Mouse (Mus musculus): ENCODE measurements around the gene Khdc1b. TPM values are rescaled to one million over a fixed set of nuclear protein-coding genes. Genes with fewer than 3 reads are reported as not detected.
"Not testable (repeated sequence)": the region's sequence is repeated elsewhere in the genome, so short reads cannot be mapped to it uniquely, and the experiment has no call there.

The Khdc1b gene
- not detected in 2 replicates for polyA plus RNA-seq (2012; rRNA removed)

DNA sequence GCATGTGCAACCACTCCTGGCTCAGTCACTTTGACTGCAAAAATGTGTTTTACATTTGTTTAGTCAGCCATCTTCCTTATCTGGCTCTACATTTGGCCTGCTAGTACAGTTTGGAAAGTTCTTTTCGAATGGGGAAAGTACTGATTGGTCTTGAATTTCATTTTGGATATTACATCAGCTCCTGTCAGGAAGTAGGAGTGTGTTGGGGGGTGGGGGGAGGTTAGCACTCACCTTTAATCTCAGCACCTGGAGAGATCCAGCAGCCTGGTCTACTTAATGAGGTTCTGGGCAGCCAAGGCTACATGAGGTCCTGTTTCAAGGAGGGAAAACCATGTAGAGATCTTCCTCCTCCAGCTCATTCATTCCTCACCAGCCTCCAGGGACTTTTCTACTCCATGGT lies at the start of gene Khdc1b:
Khdc1b (plus strand) TSS at position 301 of the 400 bp plus-strand sequence.
- DNase-seq (ENCODE audit: extremely low spot score in 1 of 2, low spot score in 1 of 2), result no peak

DNA sequence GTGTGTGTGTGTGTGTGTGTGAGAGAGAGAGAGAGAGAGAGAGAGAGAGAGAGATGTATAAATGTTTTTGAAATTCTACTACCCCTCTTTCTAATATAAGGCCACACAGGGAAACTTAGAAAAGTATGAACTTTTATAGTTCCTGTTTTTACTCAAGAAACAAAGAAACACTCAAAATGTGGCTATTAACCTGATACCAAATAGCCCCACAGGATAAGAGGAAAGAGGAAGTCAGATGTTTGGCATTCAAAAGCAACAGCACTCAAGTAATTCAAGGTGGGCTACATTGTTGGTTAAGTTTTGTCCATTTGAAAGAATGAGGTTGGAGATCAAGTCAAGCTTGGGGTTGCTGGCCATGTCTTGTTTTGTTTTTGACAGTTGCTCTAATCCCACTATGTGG lies 47.5 kb upstream of the Khdc1b start:
- DNase-seq (ENCODE audit: extremely low spot score in 1 of 2, low spot score in 1 of 2), result no peak

DNA sequence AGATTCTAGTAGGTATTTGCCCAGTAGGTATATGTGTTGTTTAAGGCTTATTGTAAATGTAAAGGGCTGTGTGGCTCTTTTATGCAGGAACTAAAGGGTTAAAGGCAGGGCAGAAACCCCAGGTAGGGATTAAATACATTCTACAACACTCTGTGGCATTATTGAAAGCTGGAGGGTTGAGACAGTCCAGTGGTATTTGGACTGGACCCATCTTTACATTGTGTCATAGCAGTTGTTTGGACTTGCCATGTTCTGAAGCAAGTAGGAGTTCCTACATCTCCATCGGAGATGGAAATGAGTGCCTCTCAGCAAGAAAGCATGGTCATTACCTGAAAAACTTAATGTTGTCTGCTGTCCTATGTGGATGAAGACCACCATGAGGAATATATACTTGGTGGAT lies 42.6 kb upstream of the Khdc1b start:
- DNase-seq (ENCODE audit: extremely low spot score in 1 of 2, low spot score in 1 of 2), result no peak

DNA sequence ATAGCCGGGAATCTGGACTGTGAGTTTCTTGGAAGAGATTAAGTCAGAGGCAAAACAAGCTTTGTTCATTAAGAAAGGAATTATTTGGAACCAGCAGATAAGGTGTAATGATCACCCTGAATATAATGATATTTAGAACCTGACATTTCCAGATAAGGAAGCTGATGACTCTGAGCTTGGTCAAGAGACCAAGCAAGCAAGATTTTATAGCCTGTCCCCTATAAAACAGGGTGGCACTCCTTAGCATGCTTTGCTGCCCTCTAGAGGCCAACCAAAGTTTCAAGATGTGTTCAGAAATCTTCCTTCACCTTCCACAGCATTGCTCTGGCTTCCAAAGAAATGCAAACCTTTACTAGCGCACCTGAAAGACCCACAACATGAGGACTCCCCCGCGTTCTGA lies 39.1 kb upstream of the Khdc1b start:
- peak; percentile 7 to 76 for DNase-seq (ENCODE audit: extremely low spot score in 1 of 2, low spot score in 1 of 2)

DNA sequence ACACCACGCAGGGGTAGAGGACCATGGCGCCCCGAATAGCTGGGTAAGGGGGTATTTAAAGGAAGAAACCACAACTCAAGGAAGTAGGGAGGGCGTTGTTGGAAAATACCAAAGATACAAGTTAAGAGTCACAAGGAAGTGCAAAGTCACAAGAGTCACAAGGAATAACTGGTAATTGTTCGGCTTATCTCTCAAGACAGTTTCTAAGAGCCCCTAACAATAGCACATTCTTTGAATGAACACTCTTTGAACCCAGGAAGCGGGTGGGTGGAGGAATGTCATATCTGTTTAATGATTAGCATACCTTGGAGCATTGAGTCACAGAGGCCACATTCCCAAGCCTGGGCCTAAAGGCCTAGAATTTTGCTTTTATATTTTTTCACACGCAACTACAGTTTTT lies 38.6 kb upstream of the Khdc1b start:
- DNase-seq (ENCODE audit: extremely low spot score in 1 of 2, low spot score in 1 of 2), result not testable (repeated sequence)

DNA sequence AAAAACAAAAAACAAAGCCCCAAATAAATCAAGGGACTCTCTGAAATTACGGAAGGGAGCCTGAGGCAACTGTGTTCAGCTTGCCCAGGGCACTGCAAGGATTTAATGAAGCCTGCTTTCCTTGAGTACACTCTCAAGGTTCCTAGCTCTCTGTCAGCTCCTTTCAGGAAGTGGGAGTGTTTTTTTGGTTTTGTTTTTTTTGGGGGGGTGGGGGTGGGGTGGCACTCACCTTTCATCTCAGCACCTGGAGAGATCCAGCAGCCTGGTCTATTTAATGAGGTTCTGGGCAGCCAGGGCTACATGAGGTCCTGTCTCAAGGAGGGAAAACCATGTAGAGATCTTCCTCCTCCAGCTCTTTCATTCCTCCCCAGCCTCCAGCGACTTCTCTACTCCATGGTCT lies 34.0 kb upstream of the Khdc1b start, which contains the start of gene Khdc1a:
Khdc1a (plus strand) TSS at position 301 of the 400 bp plus-strand sequence.
- DNase-seq (ENCODE audit: extremely low spot score in 1 of 2, low spot score in 1 of 2), result no peak

DNA sequence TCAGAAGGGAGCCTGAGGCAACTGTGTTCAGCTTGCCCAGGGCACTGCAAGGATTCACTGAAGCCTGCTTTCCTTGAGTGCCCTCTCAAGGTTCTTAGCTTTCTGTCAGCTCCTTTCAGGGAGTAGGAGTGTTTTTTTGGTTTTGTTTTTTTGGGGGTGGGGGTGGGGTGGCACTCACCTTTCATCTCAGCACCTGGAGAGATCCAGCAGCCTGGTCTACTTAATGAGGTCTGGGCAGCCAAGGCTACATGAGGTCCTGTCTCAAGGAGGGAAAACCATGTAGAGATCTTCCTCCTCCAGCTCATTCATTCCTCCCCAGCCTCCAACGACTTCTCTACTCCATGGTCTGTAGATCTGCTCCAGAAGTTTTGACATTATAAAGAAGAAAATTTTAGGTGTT lies 15.3 kb upstream of the Khdc1b start, which contains the start of gene Khdc1c:
Khdc1c (plus strand) TSS at position 301 of the 400 bp plus-strand sequence.
- not testable (repeated sequence) for DNase-seq (ENCODE audit: extremely low spot score in 1 of 2, low spot score in 1 of 2)

DNA sequence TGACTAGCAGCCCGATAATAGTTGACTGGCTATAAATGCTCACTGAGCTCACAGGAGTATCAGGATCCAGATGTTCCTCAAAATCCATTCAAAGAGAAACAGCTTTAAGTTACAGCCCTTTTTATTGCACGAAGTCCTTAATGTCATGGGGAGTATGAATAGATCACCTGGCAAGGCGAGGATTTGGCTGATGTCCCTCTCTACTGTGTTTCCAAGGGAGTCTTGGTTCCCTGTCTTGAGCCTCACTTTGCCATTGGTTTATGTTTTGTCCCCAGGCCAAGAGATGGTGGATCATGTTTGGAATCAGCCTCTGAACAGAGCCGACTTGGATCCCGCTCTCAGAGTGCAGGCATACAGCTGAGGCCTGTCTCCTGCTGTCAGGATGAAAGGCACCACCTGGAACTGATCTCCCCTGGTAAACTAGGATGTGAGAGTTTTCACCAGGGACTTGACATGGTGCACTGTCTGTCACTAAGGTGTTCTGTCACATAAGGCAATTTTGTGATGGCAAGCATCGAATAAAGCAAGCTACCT lies 7.8 kb downstream of the Khdc1b start:
- DNase-seq (ENCODE audit: extremely low spot score in 1 of 2, low spot score in 1 of 2), result no peak

DNA sequence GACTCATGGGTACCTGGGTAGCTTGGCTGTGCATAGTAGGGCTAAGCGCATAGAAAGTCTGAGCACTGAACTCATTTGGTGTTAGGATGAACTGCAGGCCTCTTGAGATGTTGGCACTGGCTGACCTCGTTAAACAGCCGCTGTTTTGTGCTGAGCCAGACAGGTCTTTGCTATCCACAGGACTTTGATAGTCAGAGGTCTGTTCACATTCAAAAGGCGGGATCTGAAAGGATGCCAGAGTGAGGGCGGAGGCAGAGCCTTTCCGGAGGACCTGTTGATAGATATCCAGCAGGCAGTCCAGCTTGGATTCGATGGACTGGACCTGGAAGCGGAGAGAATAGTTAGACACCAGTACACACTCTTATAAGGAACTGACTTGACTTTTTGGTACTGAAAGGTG lies 19.4 kb downstream of the Khdc1b start:
- DNase-seq (ENCODE audit: extremely low spot score in 1 of 2, low spot score in 1 of 2), result no peak

DNA sequence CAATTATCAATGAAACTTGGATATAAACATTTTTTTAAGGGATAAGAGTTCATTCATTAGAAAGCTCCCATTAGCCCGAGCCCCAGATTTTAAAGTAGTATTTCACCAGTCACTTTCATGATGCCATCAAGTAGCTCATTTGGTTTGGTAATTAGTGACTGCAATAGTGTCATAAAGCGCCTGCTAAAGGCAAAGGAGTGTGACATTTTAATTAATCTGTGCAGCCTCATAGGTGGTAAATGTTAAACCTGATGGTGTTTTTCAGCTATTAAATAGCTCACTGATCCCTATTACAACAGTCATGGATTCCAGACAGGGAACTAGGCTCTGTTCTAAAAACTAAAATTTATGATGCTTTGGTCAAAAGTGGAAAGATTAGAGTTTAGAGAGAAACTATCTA lies 23.9 kb downstream of the Khdc1b start:
- DNase-seq (ENCODE audit: extremely low spot score in 1 of 2, low spot score in 1 of 2), result no peak

DNA sequence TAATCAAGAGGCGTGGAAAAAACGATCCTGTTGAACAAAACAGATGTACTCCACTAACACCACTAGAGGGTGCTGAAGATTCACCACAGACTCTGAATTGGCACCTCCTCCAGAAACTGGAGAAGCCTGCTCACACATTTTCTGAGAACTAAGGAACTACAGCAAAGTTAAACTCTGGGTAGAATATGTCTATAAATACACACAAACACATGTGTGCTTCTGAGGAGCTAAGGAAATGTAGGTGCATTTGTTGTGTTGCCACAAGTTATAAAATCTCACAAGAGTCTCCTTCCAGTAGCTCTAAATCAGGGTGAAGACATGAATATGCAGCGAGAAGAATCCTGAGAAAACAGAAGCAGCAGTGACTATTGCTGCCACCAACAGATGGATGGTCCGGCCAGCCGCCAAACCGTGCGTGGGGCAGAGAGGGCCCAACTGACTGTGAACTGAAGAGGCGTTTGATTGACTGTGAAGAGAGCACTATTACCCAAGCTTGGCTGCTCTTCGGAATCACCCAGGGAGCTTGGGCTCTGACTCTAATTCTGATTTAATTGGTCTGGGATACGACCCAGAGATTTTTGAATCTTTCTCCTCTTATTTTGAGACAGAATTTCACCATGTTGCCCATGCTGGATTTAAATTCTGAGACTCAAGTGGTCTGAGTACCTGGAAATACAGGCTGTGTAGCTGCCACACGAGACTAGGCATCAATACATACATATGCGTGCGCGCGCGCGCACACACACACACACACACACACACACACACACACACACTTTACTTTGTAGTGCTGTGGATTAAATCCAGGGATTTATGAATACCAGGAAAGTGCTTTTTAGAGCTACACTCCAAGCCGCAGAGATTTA lies 28.2 kb downstream of the Khdc1b start:
- DNase-seq (ENCODE audit: extremely low spot score in 1 of 2, low spot score in 1 of 2), result peak; percentile 85 to 89

DNA sequence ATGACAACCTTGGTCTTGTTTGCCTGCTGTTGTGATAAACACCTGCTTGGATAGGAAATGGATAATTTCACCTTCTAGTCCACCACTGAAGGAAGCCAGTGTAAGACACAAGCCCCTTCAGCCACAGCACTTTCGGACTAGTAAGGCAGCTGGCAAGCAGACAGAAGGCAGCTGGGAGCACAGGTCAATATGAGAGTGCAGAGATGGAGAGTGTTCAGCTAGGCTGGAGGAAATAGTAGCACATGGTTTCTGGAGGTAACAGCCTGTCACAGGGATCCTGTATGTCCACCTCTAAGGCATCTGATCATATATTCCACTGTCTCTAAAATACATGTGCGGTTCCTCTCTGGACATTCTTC lies 28.8 kb downstream of the Khdc1b start:
- peak in 1 of 2 experiments; percentile 11 for DNase-seq (ENCODE audit: extremely low spot score in 1 of 2, low spot score in 1 of 2)

DNA sequence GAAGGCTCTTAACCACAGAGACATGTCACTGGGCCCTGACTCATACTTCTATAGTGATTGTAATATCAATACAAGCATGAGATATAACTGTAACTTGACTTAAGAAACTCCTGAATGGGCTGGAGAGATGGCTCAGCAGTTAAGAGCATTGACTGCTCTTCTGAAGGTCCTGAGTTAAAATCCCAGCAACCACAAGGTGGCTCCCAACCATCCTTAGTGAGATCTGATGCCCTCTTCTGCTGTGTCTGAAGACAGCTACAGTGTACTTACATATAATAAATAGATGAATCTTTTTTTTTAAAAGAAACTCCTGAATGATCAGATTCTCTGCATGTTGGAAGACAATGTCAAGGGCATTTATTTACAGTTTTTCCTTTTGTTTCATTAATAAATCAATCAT lies 36.0 kb downstream of the Khdc1b start:
- peak in 1 of 2 experiments; percentile 63 for DNase-seq (ENCODE audit: extremely low spot score in 1 of 2, low spot score in 1 of 2)

DNA sequence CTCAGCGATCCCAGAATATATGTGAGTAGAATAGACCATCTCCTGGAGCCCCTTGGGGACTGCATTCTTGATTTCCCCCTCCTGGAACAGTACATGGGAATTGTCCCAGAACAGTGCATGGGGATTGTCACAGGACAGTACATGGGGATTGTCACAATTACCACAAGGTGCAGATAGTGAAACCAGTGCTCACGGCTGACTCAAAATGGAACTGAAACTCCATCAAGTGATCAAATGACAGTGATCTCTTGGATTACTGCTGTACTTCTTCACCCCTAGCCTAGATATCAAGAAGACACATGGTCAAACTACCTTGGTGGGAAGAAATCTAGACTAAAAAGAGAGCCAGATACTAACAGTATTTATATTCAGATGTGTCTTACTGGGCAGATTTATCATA lies 42.3 kb downstream of the Khdc1b start:
- no peak for DNase-seq (ENCODE audit: extremely low spot score in 1 of 2, low spot score in 1 of 2)

DNA sequence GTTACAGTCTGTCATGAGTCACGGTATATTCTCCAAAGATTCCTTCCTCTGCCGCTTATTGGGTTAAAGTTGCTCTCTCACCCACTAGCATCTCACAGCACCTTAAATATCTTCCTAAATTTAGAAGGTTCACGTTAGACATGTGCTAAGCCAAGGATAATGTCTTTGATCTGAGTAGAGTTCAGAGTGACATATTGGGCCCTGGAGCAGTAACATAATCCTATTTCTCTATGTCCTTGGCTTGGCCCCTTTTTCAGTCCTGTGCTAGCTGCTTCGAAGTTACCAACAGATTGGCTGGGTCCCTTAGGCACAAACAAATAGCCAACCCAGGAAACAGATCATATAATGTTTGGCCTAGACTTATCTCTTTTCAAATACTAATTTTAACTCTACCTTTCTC lies 44.7 kb downstream of the Khdc1b start:
- no peak for DNase-seq (ENCODE audit: extremely low spot score in 1 of 2, low spot score in 1 of 2)

DNA sequence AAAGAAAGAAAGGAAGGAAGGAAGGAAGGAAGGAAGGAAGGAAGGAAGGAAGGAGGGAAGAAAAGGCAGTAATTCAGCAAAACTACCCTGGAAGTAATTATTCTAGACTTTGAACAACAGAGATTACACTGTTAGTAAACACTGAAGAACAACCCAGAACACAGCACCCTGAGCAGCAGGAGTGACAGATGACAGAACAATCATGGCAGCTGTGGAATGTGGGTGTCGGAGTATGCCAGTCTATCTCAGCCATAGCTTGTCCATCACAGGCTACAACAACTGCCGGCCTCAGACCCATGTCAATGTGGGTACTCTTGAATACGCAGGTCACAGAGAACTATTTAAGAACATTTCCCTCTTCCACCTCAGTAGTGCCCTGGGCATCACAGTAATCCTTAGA lies 48.3 kb downstream of the Khdc1b start:
- DNase-seq (ENCODE audit: extremely low spot score in 1 of 2, low spot score in 1 of 2), result no peak

DNA sequence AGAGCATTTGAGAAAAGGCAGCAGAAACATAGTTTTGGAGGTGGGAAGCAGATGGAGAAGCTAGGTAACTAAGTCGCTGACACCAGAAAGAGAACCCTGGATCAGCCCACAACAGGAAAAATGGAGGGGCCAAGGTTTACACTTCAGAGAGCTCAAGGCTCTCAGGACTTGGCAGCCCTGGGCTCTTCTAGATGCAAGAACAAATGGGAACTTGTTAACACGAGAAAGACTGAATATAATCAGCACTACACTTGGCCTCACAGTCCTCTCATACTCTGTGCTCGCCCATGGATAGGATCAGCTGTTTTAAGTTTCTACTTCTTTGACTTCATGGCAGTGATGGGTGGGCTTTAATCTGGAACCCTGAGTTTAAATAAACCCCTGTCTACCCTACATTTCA lies 51.5 kb downstream of the Khdc1b start:
- DNase-seq (ENCODE audit: extremely low spot score in 1 of 2, low spot score in 1 of 2), result no peak

Other genes starting within 250 kb of the Khdc1b start
- 51.4 and 55.9 TPM in 2 replicates for gene Tmem14a, start 165.0 kb upstream of the Khdc1b start, polyA plus RNA-seq (2012; rRNA removed)
- 2.5 and 2.6 TPM in 2 replicates for gene Gsta3, start 143.0 kb upstream of the Khdc1b start, polyA plus RNA-seq (2012; rRNA removed)
- not detected in 2 replicates for gene Khdc1a, start 33.9 kb upstream of the Khdc1b start, polyA plus RNA-seq (2012; rRNA removed)
- not detected in 2 replicates for gene Khdc1c, start 15.2 kb upstream of the Khdc1b start, polyA plus RNA-seq (2012; rRNA removed)

All from frontal cortex, adult 2 months (tissue).